Mouse (Mus musculus) ovary, postnatal 14 days (tissue): ENCODE data around the gene Esp6.
"Not testable (repeated sequence)": the region's sequence is repeated elsewhere in the genome, so short reads cannot be mapped to it uniquely, and the experiment has no call there.

Experiments used
- DNase-seq: peaks from one replicate; pipeline ENCODE4 v3.0.0; 2022; ENCODE audit warnings: low spot score

The Esp6 gene

GRCm38 (mm10) chr17:40561207-40561606 is at the start of gene Esp6:
Esp6 (plus strand) TSS chr17:40561507.
- DNase-seq: no peak

DNA sequence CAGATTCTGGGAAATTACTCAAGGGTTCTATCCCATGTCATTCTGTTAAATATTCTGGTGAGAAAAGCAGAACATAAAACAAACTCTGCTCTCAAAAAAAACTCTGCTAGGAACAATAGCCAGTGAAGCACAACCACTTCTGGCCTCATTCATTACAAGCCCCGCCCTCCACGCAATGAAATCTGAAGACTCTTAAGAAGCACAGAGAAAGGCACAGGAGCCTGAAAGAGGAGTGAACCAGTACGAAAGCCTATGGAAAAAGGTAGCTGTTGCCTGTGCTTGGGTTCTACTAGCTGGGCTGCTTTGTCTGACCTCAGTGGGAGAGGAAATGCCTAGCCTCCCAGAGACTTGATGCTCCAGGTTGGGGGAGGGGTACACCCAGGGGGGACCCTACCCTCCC is 41.5 kb upstream of the Esp6 start, which contains the start of gene Esp8:
Gene Esp8, plus strand, starts transcription at position 205 of the 400 bp plus-strand sequence.
- DNase-seq: no peak

- DNase-seq: no peak
Measured at GRCm38 (mm10) chr17:40529813-40530212, 31.5 kb upstream of the Esp6 start.

DNA sequence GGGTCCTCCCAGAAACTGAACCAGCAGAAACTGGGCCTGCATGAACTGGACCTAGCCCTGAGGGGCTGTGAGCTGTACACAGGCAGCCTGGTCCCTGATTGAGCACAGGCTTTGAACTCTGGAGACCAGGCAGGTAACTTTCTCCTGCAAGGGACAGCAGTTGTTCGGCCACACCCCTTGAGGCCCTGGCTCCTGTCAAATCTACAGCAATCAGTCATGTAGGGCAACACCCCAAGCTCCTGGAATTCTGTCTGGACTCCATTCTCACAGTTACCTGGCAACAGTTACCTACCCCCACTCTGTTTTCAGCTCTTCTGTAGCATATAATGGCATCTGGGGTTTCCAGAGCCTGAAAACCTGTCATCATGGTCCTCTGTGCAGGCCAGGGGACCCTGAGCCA is 30.2 kb upstream of the Esp6 start:
- no peak for DNase-seq

DNA sequence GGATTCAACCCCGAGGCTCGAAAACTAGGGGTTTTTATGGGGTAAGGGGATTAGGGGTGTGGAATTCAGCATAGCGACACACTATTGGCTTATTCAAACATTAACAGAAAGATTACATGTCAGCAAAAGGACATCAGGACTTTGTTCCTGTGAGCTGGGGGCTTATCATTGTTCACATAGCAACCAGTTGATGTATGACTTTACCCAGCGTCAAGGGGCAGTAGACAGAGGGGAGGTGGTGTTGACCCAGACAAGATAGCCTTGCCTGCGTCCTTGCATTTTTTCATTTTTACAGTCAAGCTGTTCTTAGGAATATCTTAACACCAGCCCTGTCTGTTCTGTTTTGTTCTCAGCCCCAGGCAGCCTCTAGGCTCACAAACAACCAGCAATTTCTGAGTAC is 14.3 kb upstream of the Esp6 start:
- DNase-seq: not testable (repeated sequence)

GRCm38 (mm10) chr17:40553470-40553869 is 7.8 kb upstream of the Esp6 start:
- DNase-seq: no peak

DNA sequence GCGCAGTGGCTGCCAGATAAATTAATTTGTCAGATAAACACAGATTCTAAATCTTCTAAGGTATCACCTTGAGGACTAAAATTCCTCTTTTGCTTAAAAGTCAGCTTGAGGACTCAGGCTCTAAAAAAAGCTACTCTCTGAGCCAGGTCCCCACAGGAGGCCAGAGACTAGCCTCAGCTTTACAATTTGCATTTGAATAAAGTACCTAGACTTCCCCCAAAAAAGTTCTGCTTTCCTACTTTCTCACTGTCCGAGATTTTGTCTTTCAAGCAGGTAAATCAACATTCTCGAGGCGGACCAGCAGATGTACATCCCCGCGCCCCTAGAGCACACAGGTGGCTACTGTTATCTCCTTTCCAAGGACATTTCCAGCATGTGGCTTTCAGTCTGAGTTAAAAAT is 22.6 kb downstream of the Esp6 start:
- DNase-seq: not testable (repeated sequence)

- DNase-seq: no peak
Measured at GRCm38 (mm10) chr17:40591297-40591696, 30.0 kb downstream of the Esp6 start.

DNA sequence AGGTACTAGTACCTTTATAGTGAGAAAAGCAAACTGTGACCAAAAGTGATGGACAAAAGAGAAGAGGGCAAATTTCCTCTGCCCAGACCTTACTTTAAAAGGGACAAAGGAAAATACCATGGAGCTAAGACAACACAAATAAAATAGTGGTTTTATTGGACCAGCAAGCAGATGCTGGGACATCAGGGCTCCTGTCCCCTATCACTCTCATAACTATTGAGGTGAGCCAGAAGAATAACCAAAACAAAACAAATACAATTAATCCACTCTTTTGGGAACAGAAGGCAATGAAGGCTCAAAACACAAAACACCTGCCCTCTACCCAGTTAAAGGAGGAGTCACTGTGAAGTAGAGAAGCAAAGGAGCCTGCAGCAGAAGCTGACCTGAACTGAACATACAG is 37.0 kb downstream of the Esp6 start, which contains the start of gene Esp4:
Gene Esp4, plus strand, starts transcription at position 301 of the 400 bp plus-strand sequence.
- no peak for DNase-seq
